ENCODE assay signal across 14 mouse cellular contexts in genomic region chr14:21456526-21456925, GRCm38 (mm10).
"Had no signal": no experiment of that assay in that cellular context is flagged by ENCODE, and none has a peak within 500 bp of the region (broad histone marks: within the 10 kb centered on the region; RNA-seq: fewer than 3 reads in every experiment).

No protein-coding gene starts in this region.

- H3K27me3 ChIP-seq: limb, embryonic 15.5 days; liver, embryonic 12.5 days; midbrain, embryonic 15.5 days; neural tube, embryonic 13.5 days had no signal

- H3K4me2 ChIP-seq: limb, embryonic 15.5 days; liver, embryonic 12.5 days; lung, embryonic 14.5 days; midbrain, embryonic 15.5 days; neural tube, embryonic 13.5 days had no signal

- H3K27ac ChIP-seq: limb, embryonic 15.5 days; liver, embryonic 12.5 days; midbrain, embryonic 10.5 days; midbrain, embryonic 15.5 days; neural tube, embryonic 13.5 days had no signal

- H3K9me3 ChIP-seq: limb, embryonic 15.5 days; liver, embryonic 12.5 days; midbrain, embryonic 10.5 days; midbrain, embryonic 15.5 days; neural tube, embryonic 13.5 days had no signal

- DNase-seq: kidney, postnatal 10 days; lung, embryonic 14.5 days; lung, postnatal 10 days; lung, postnatal 4 days; retina, postnatal 1 day; right cerebral cortex, postnatal 4 days; spleen, adult 18-20 months; thymus, adult 18-20 months; thymus, postnatal 14 days had no signal

- H3K9ac ChIP-seq: limb, embryonic 15.5 days; liver, embryonic 12.5 days; lung, embryonic 14.5 days; midbrain, embryonic 15.5 days; neural tube, embryonic 13.5 days had no signal

- ATAC-seq: liver, embryonic 12.5 days; midbrain, embryonic 15.5 days had no signal

- H3K4me1 ChIP-seq: liver, embryonic 12.5 days; midbrain, embryonic 10.5 days; midbrain, embryonic 15.5 days; neural tube, embryonic 13.5 days had no signal

- H3K36me3 ChIP-seq: limb, embryonic 15.5 days; liver, embryonic 12.5 days; midbrain, embryonic 10.5 days; midbrain, embryonic 15.5 days; neural tube, embryonic 13.5 days had no signal

- H3K4me3 ChIP-seq: limb, embryonic 15.5 days; liver, embryonic 12.5 days; midbrain, embryonic 10.5 days; midbrain, embryonic 15.5 days; neural tube, embryonic 13.5 days had no signal
